Mouse (Mus musculus) erythroblast, embryonic 14.5 days (primary cell): ENCODE measurements around the gene Lipt1.

Experiments used
- GATA1 ChIP-seq: IDR thresholded peaks from 2 replicates; pipeline ENCODE4 v1.6.1; 2012; ENCODE audit warnings: low read length, inconsistent platforms, mixed read lengths
- TAL1 ChIP-seq: IDR thresholded peaks from 3 replicates; pipeline ENCODE4 v1.6.1; 2012; ENCODE audit warnings: low read length, inconsistent platforms, mixed read lengths

DNA sequence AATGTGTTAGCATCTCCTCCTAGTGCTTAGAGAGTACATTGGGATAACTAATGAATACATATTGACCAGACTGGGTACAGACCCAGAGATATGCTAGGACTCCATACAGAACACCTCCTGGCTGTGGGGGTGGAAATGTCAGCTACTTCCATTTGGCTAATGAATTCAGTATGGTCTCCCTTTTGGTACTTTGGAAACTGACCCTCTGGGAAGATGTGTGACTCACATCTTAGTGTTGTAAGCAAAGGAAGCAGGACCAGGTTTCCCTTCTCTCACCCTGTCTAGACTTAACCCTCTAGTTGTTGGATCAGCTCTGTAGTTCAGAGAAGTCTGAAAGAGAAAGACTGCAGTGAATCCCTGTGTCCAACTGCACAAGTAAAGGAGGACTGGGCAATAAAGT lies 23.1 kb downstream of the Lipt1 start:
- no peak for TF ChIP-seq GATA1
- TF ChIP-seq TAL1 = no peak
